Mouse (Mus musculus) hematopoietic stem cell, adult 5-6 weeks (primary cell): Measurements from ENCODE around the gene Ppp4r4. TPM values are rescaled to one million over a fixed set of nuclear protein-coding genes. Genes with fewer than 3 reads are reported as not detected.
"Not testable (repeated sequence)": the region's sequence is repeated elsewhere in the genome, so short reads cannot be mapped to it uniquely, and the experiment has no call there.

Experiments used
- ATAC-seq, 2 experiments: fragments of 125-278 bp in 1 of 2; replicated peaks in 1 of 2; 2 replicates each; pipeline ENCODE4 v1.8.0; 2016 to 2017; ENCODE audit warnings: inconsistent platforms in 2 of 2, mild to moderate bottlenecking in 2 of 2, moderate number of reproducible peaks in 2 of 2, low read depth in 1 of 2, moderate TSS enrichment in 1 of 2; ENCODE audit not compliant: low FRiP score in 2 of 2, poor library complexity in 2 of 2, severe bottlenecking in 2 of 2, insufficient read depth in 1 of 2, low TSS enrichment in 1 of 2
- total RNA-seq: library from RNA; stranded (forward); fragments of 172-1452, 232-1000 nt; gene quantifications from 2 replicates; pipeline ENCODE4 v1.2.3, GENCODE M21; 2017

Ppp4r4 gene
- 0.13 and 0.45 TPM in 2 replicates for total RNA-seq

DNA sequence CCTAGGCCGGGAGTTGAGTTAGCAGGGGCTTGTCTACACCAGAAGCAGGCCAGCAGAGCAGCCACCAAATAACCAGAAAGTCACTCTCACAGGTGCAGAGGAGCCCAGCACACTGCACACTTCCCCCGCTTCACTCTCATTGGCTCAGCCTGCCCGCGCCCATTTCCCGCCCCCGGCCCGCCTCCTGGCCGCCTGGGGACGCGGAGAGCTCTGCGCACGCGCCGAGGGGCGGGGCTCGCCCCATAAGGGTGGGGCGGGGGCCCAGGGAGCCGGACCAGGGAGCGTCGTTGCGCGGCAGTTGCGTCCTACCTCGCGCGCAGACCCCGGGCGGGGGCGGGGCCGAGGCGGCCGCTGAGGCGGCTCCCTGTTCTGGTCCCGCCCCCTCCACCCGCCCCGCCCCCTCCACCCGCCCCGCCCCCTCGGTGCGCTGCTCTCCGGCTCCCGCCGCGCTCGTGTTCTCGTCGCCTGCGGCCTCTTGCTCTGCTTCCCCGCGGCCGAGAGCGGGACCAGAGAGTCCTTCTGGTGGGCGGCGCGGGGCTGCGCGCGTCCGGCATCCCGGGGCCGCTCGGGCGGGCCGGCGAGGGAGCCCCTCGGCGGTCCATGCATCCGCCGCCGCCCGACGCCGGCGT is at the start of gene Ppp4r4:
Gene Ppp4r4 (plus strand): TSS at position 264 of the 629 bp plus-strand sequence.
- ATAC-seq: peak; percentile 90 to 92

DNA sequence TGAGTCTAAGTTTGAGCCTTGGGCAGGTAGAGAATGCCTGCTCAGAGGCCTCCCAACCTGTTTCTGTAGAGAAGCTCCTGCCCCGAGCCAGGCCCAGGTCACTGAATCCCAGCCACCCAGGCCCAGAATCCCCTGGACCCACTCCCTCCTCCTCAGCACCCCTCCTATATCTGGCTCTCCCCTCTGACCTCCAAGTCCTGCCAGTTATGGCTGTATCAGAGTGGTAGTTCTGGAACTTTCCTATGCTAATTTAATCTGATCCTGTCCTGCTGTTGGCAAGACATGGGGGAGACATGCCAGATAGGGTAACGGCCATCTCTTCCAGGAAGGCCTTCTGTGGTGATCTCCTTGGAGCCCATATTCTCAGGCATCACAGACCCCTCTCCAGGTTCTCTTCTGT is 49.3 kb upstream of the Ppp4r4 start:
- ATAC-seq: no peak

DNA sequence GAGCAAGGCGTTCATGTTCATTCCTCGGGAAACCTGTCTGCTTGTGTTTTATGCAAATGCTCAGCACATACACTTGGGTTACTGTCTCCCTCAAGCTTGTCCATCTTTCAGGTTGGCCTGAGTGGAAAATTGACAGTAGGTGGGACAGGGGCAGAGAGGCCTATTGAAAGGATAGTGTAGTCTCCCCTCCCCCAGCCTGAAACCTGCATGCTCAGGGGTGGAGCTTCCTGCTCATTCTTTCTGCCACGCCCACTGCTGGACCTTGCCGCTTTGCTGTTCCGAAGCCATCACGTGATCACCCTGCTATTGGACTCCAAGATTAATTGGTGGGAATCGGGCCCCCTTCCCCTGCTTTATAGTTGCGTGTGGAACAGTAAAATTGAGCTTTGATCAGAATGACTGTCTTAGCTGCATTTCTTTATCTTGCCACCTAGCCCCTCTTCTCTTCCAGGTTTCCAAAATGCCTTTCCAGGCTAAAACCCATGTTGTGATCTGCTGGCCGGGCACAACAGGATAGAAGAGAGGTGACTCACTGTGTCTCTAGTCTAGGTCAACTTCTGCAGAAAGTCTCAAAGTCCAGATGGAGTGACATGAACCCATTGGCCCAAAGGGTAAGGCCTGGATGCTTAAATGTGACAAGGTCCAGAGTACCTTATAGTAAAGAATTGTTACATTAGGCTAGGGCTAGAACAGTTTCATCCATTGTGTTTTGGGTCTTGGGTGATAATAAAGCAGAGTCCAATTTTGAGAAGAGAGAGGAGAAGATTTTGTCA is 47.7 kb upstream of the Ppp4r4 start:
- ATAC-seq: not testable (repeated sequence)

DNA sequence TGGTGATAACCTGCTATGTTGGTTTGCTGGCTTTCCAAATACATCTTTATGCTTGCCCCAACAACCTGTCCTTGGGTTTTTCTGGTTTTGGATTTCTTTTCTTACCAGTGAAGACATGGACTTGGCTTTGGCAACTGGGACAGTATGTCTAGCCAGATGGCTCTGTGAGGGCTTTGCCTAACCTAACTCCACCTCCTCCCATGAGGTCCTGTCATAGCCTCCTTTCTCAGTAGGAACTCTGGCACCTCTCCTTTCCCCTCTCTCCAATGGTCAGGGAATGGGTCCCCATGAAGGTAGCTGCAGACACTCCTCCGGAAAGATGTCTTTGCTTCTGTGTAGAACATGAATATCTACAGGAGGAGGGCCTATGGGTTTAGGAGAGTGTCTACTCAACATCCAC is 45.4 kb upstream of the Ppp4r4 start:
- ATAC-seq: no peak

DNA sequence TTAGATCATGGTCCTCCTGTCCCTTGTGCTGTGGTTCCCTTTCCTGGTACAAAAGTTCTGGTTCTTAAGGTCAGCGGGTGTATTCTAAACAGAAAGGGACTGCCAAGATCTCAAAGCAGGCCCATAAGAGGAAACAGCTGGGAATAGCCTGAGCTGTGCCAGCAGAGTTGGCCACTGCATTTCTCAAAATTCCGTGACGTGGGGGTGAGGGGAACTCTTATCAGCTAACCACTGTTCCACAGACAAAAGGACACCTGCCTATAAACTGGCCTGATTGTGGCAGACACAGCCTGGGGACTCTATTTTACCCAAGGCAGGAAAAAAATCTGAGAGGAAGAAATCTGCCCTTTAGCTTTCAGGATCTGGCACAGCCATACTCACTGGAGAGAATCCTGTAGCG is 44.8 kb upstream of the Ppp4r4 start:
- ATAC-seq: peak; percentile 33 to 35; a peak in 2 of 4 replicates

DNA sequence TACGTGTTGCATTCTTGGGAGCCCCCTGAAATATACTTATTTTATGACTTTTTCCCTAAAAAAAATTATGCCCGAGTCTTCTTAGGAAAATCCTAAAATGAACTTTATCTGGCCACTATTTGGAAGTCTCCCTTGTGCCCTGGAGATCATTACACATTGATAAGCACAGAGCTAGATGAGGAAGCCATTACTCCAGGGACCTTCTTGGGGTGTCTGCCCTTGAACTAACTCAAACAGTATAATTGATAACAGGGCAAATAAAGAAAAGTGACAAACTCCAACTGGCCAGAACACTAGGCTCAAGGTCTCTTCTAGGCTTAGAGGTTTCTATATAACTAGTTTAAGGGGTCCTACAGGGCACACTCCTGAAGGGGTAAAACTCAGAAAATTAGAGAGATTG is 44.3 kb upstream of the Ppp4r4 start:
- ATAC-seq: no peak

DNA sequence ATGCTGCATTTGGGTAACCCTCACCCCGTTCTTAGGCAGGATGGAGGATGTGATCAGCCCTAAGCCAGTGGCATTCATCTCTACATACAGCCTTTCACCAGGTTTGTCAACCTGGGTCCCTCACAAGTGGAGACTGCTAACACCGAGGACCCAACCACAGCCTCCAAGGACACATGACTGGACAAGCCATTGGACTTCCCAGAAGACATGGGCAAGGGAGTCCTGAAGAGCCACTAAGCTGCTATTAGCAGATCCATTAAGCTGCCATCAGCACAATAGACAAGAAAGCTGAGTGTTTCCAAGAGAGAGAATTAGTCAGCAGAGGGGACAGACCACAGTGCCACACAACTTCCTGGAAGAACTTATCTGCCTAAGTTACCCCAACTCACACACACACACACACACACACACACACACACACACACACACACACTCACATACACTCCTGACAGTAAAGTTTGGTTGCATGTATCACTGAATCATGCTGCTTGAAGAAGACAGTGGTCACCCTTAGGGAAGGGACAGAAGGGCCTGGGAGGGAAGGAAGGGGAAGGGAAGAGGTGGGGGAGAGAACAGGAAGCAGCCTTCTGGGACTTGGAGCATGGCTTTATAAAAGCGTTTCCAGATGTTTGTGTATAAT is 40.9 kb upstream of the Ppp4r4 start:
- ATAC-seq: 0 out of 4 replicates have a peak, but pooled peaks have one; percentile 6 to 22

DNA sequence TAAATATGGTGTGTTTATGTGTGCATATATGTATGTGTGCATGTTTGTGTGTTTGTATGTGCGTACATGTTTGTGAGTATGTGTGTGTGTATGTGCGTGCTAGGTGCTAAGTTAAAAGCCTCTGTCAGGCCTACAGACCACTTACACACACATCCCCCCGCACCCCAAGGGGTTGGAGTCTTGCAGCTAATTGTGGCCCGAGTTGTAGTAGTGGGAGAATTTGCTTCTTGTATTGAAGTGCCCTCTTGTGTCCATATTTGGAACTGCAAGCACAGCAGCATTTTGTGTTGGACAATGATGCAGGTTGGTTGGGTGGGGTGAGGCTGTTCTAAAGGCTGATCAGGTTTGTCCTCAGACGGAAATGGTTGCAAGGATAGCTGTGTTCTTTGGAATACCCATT is 39.3 kb upstream of the Ppp4r4 start:
- peak; percentile 77 to 80 for ATAC-seq

DNA sequence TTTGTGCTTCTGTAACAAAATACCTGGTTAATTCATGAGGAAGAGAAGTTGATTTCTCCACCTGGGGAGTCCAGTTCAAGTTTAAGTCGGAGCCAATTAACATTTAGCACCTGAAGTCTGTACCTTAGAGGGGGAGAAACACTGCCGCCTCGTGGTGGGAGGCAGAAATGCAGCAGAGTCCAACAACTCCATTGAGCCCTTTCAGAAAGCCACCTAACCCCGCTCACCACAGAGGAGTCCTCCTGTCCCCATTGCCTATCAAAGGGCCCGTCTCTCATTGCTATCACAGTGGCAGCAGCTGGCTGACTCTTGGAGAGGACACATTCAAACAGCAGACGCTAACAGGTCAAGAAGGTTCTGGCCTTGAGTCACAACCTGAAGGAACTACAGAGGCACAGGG is 37.6 kb upstream of the Ppp4r4 start:
- peak; percentile 46 to 54; a peak in 2 of 4 replicates for ATAC-seq

DNA sequence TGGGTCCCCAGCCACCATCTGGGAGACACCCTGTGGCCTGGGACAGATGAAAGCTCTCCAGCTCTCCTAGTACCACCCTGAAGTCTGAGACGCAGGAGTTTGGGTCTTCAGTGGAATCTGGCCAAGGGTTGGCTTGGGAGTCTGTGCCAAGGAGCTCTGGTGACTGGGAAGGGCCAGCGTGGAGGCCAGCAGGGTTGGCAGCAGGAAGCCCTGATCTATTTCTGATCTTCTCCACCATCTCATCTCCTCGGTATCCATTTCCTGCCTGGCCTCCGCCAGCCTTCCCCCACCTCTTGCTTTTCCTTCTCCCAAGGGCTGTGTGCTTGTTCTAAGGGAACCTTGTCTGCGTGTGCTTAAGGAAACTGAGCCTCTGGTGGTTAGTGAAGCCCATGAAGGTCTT is 33.3 kb upstream of the Ppp4r4 start:
- no peak for ATAC-seq

DNA sequence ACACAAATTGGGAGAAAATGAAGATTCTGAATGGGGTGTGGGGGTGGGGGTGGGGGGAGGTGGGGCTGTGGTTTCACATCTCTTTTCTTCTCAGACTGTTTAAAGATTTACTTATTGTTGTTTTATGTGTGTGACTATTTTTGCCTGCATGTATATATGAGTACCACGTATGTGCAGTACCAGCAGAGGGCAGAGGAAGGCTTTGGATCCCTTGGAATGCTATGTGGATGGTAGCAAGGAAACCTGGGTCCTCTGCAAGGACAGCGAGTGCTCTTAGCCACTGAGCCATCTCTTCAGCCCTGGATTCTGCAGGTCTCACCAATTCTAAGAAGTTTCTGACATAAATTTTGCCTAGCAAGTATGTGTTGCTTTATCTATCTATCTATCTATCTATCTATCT is 32.8 kb upstream of the Ppp4r4 start:
- no peak for ATAC-seq

DNA sequence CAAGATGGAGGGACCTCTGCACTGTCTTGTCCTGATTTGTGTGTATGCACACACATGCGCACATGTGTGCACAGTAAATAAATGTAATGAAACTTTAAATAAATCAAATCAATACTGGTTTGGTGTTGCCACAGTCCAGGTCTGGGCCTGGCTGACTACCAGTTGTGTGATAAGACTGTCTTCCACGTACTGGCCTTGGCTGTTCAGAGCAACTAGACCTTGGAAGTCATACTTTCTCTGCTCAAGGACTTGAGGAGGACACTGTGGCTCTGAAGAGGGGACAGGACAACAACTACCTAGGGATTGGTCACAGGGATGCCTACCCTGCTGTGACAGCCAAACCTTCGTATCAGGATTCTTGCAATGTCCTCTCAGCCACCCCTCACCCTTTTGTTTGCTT is 28.8 kb upstream of the Ppp4r4 start:
- no peak for ATAC-seq

DNA sequence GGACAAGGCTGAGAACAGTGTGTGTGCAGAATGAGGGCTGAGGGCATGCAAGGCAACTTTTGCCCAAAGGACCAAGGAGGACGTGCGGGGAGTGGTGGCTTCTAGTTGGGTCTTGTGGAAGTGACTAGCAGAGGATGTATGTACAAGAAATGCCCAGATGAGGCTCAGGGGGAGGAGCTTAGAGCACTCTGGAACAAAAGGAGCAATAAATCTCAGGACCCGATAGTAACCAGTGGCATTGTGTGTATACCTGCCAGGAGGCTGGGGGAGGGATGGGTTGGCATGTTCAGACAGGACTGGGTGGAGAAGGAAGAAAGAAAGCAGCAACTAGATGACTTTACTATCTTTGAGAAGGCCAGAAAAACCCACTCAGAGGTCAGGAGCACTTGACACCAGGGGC is 27.7 kb upstream of the Ppp4r4 start:
- peak in 1 of 2 experiments; percentile 22; a peak in 1 of 4 replicates for ATAC-seq

DNA sequence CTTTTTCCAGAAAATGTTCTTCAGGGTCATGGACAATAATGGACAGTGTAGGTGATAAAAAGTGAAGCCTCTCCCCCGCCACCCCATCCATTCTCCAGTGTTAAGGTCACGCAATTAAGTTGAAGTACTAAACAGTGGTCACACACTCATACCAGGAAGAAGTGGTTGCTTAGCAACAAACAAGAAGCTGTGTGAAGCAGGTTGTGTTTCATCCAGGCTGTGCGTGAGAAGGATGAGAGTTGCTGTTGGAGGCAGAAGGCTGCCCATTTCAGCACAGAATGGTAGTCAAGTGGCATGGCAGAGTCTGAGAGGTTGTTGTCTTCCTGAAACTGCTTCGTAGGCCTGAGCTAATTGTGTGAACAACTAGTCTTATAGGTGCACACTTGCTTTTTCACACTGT is 23.7 kb upstream of the Ppp4r4 start:
- ATAC-seq: no peak

DNA sequence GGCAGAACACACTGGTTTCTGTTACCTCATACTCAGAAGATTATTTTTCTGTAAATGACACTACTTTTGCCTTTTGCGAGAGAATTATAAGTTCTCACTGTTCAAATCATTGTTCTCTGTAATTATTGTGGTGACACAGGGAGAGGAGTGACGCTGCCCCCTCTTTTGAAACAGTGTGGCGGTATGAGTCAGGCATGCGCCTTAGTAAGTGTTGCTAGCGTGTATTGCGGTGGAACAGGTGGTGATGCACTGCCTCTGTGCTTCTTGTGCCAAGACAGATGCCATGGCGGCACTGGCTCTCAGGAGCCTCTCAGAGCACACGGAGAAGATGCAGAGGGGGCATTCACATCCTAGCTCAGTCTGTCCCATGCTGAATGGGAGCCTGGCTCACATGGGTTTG is 22.2 kb upstream of the Ppp4r4 start:
- ATAC-seq: no peak

DNA sequence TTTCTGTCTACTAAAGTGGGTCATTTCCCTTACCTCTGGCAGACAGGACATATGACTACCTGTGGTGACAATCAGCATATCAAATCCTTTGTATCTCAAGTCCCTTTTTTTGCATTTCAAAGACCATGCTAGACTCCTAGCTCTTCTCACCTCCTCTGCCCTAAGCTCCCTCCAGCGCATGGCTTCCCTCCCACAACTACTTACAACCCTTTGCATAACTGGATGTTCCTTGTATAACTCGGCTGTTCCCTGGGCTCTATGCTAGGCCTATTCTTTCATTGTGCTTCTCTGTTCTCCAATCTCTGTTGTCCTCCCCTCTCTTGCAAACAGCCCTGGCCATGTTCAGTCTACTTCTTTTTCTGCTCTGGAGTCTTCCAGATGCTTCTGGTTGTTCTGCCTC is 20.5 kb upstream of the Ppp4r4 start:
- no peak for ATAC-seq

DNA sequence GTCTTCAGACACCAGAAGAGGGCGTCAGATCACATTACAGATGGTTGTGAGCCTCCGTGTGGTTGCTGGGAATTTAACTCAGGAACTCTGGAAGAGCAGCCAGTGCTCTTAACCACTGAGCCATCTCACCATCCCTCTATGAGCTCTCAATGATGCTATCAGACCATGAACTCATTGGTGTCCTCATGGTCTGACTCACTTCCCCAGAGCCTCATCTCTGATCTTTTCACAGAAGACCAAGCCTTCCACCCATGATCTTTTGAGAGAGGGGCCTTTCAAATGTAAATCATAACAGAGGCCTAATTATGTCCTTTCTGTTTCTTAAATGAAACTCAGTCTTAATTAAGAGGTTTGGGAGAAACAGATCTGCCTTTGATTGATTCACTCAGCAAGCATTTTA is 19.0 kb upstream of the Ppp4r4 start:
- ATAC-seq: no peak

DNA sequence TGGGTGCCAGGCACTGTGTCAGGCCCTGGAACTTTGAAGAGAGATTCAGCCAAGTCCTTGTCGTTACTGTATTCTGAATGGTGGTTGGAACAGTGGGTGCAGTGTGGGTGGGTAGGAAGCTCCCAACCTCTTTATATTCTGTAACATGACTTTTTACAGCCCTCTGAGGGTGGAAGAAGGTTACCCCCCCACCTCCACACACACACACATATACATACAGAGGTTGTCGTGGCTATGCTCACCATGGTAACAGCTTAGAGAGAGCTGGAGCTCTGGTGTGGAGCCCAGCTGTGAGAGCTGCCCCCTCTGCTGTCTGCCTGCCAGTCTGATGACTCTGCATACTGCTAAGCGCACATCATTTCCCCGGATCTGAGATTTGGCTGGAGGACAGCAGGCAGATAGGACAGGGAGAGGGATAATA is 18.6 kb upstream of the Ppp4r4 start:
- ATAC-seq: peak in 1 of 2 experiments; percentile 14; a peak in 1 of 4 replicates
